Mouse (Mus musculus) lung, embryonic 15.5 days (tissue): Measurements from ENCODE around the gene Gm20671. TPM values are rescaled to one million over a fixed set of nuclear protein-coding genes. Genes with fewer than 3 reads are reported as not detected.
"Not testable (repeated sequence)": the region's sequence is repeated elsewhere in the genome, so short reads cannot be mapped to it uniquely, and the experiment has no call there.

Experiments used
- ATAC-seq: fragments of 200-750 bp; cut with Nextera tagmentation; 2 replicates; pipeline ENCODE4 v1.8.0; 2017; ENCODE audit warnings: moderate number of reproducible peaks, borderline replicate concordance; ENCODE audit not compliant: low FRiP score, low TSS enrichment; ENCODE audit errors: extremely low read depth
- H3K27ac ChIP-seq: fragments of 300-500 bp; sonication (generic); 2 replicates; pipeline ENCODE4 v1.5.1; 2015; ENCODE audit warnings: moderate library complexity, mild to moderate bottlenecking, inconsistent platforms
- H3K27me3 ChIP-seq: fragments of 300-500 bp; sonication (generic); 2 replicates; pipeline ENCODE4 v1.6.1; 2015; ENCODE audit warnings: inconsistent platforms
- H3K36me3 ChIP-seq: fragments of 300-500 bp; sonication (generic); 2 replicates; pipeline ENCODE4 v1.6.1; 2015; ENCODE audit warnings: inconsistent platforms
- H3K4me1 ChIP-seq: fragments of 300-500 bp; sonication (generic); 2 replicates; pipeline ENCODE4 v1.6.1; 2015; ENCODE audit warnings: inconsistent platforms
- H3K4me2 ChIP-seq: fragments of 300-500 bp; sonication (generic); 2 replicates; pipeline ENCODE4 v1.6.1; 2015; ENCODE audit warnings: inconsistent platforms, mild to moderate bottlenecking, moderate library complexity
- H3K4me3 ChIP-seq: fragments of 300-500 bp; sonication (generic); 2 replicates; pipeline ENCODE4 v1.5.1; 2015; ENCODE audit warnings: mild to moderate bottlenecking, inconsistent platforms
- H3K9ac ChIP-seq: fragments of 300-500 bp; sonication (generic); 2 replicates; pipeline ENCODE4 v1.6.1; 2015; ENCODE audit warnings: inconsistent platforms
- H3K9me3 ChIP-seq: fragments of 300-500 bp; sonication (generic); 2 replicates; pipeline ENCODE4 v1.6.1; 2016; ENCODE audit warnings: inconsistent platforms
- WGBS: fragments of 180-500 bp; shearing (Covaris S2); methylation state at CpG from one replicate; pipeline ENCODE4 v1.1.7; 2015; 5-methylcytosine and 5-hydroxymethylcytosine counted together
- polyA plus RNA-seq: library from polyadenylated mRNA; unstranded; fragments of >200 nt; fragmentation: Nextera tagmentation; extraction: Ambion mirVana; gene quantifications from 2 replicates; pipeline ENCODE4 v1.2.1, GENCODE M21; 2015

The Gm20671 gene
- polyA plus RNA-seq, 1 experiment from 2014 or later, result not detected

DNA sequence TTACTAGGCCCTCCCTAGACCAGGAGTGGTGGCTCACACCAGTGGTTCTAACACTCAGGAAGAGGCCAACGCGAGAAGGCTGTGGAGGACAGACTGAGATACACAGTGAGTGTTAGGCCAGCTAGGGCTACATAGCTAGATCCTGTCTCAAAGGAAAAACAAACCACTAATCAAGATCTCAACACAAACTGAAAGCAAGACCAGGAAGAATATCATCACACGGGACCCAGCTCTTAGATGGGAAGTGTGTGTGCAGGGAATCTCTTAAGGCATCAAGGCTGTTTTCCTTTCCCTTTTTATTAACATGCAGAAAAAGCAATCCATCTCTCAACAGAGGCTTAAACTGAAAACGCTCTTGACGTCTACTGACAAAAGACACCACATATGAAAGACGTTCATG is 25.1 kb upstream of the Gm20671 start:
- Histone ChIP-seq H3K27me3 (no peaks in the 10 kb centered on the region), H3K4me3 (peak overlapping the region; percentile 82), H3K27ac (0 out of 2 replicates have a peak overlapping the region, but pooled peaks have one; percentile 7), H3K4me1 (peaks cover 23% of the 10 kb centered on the region), H3K36me3 (peaks cover 6% of the 10 kb centered on the region), H3K4me2 (peak overlapping the region; percentile 55), H3K9ac (peak overlapping the region; percentile 23), H3K9me3 (no peaks in the 10 kb centered on the region)
- ATAC-seq, result no peak
- WGBS, result 38% methylated on average over 6 of the region's 6 CpGs

DNA sequence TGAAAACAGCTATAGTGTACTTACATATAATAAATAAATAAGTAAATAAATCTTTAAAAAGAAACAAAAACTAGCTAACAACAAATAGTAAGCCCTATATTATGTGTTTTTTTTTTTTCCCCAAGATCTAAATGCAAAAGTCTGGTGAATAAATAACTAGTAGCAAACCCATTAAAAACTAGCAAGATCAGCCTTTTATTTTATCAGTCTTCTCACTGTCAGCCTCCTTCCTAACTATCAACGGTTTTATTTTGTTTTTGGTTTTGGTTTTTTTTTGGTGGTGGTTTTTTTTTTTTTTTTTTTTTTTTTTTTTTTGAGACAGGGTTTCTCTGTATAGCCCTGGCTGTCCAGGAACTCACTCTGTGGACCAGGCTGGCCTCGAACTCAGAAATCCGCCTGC is 22.7 kb upstream of the Gm20671 start:
- H3K36me3 ChIP-seq, result peaks cover 17% of the 10 kb centered on the region

GRCm38 (mm10) chr5:32849178-32849577 is 22.3 kb upstream of the Gm20671 start:
- Histone ChIP-seq H3K36me3 (peaks cover 21% of the 10 kb centered on the region), H3K4me3 (no peak overlapping the region), H3K4me1 (peaks cover 20% of the 10 kb centered on the region), H3K27me3 (no peaks in the 10 kb centered on the region), H3K9me3 (no peaks in the 10 kb centered on the region), H3K27ac (no peak overlapping the region), H3K9ac (no peak overlapping the region), H3K4me2 (no peak overlapping the region)
- 96% methylated on average over 3 of the region's 3 CpGs for WGBS
- no peak for ATAC-seq

More for the DNA sequence above, 22.7 kb upstream of the Gm20671 start:
- H3K4me2 ChIP-seq, H3K27me3 ChIP-seq, H3K4me3 ChIP-seq, H3K27ac ChIP-seq, H3K9me3 ChIP-seq, H3K9ac ChIP-seq, ATAC-seq: not testable (repeated sequence)
- 94% methylated on average over 3 of the region's 3 CpGs for WGBS
- H3K4me1 ChIP-seq, result peaks cover 23% of the 10 kb centered on the region

- ATAC-seq, result no peak
- Histone ChIP-seq H3K4me1 (no peaks in the 10 kb centered on the region), H3K36me3 (peaks cover 72% of the 10 kb centered on the region), H3K9me3 (no peaks in the 10 kb centered on the region), H3K4me2 (no peak overlapping the region), H3K27ac (no peak overlapping the region), H3K4me3 (no peak overlapping the region), H3K27me3 (no peaks in the 10 kb centered on the region), H3K9ac (no peak overlapping the region)
- 95% methylated on average over 2 of the region's 2 CpGs for WGBS
These were observed 13.1 kb upstream of the Gm20671 start for GRCm38 (mm10) chr5:32840029-32840428.

DNA sequence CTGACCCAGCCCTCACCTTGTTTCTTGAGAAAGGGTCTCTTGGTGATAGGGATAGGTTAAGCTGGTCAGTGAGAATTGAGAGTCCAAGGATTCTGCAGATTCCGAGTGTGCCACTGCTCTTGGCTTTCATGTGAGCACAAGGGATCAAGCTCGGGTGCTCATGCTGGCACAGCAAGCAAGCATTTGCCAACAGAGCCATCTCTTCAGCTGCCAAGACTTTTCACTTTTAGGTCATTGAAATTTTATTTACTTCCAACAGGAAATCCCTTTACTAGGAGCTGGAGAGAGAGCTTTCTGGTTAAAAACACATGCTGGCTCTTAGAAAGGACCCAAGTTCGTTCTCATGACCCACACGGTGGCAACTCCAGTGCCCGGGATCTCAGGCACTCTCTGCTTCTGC is 10.1 kb upstream of the Gm20671 start:
- Histone ChIP-seq H3K4me3 (no peak overlapping the region), H3K27me3 (no peaks in the 10 kb centered on the region), H3K4me1 (no peaks in the 10 kb centered on the region), H3K4me2 (no peak overlapping the region), H3K36me3 (peaks cover 76% of the 10 kb centered on the region), H3K27ac (no peak overlapping the region), H3K9me3 (no peaks in the 10 kb centered on the region), H3K9ac (no peak overlapping the region)
- no peak for ATAC-seq
- 88% methylated on average over 5 of the region's 5 CpGs for WGBS

DNA sequence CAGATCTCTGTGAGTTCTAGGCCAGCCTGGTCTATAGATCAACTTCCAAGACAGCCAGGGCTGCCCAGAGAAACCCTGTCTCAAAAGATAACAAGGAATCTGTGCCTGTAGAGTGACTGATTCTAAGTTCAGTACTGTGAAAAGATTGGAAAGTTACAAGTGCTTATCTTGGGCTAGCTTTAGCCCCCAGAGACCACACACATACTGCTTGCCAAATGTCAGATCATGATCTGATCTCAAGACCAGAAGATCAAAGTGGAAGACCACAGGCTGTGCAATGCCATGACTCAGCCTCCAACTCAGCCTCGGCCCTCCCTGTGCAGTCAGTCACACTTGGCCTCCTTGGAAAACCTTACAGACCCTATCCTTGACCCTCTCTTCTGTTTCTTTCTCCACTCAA is 7.6 kb upstream of the Gm20671 start:
- no peak overlapping the region for H3K4me3 ChIP-seq
- H3K27ac ChIP-seq, result no peak overlapping the region
- no peaks in the 10 kb centered on the region for H3K27me3 ChIP-seq
- ATAC-seq, result no peak
- no peaks in the 10 kb centered on the region for H3K4me1 ChIP-seq
- 70% methylated on average over 1 of the region's 1 CpGs for WGBS
- no peak overlapping the region for H3K4me2 ChIP-seq
- peaks cover 81% of the 10 kb centered on the region for H3K36me3 ChIP-seq
- no peak overlapping the region for H3K9ac ChIP-seq
- H3K9me3 ChIP-seq, result no peaks in the 10 kb centered on the region

GRCm38 (mm10) chr5:32830054-32830453 is 3.1 kb upstream of the Gm20671 start:
- Histone ChIP-seq H3K9me3 (no peaks in the 10 kb centered on the region), H3K4me1 (no peaks in the 10 kb centered on the region), H3K9ac (no peak overlapping the region), H3K4me3 (no peak overlapping the region), H3K27ac (no peak overlapping the region), H3K36me3 (peaks cover 82% of the 10 kb centered on the region), H3K27me3 (no peaks in the 10 kb centered on the region), H3K4me2 (no peak overlapping the region)
- WGBS, result 84% methylated on average over 2 of the region's 2 CpGs
- ATAC-seq, result no peak

DNA sequence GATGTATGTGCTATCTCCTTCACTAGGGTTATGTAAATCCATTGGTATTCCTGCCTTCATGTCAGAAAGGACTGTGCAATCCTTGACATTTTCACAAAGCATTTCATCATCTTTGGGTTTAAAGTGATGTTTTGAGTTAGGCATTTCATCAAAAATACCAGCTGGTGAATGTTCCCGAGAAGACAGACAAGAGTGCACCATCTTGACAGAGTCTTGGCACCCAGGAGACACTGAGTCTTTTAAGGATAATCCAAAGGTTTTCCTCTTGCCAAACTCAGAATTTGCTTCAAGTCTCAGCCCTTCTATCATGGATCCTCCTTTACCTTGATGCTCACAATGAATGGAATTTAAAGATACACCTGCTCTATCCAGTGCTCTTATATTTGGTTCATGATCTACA is 1.9 kb upstream of the Gm20671 start:
- not testable (repeated sequence) for H3K27ac ChIP-seq, H3K9ac ChIP-seq, H3K27me3 ChIP-seq, H3K4me1 ChIP-seq, ATAC-seq, H3K9me3 ChIP-seq, H3K4me3 ChIP-seq, H3K4me2 ChIP-seq
- 81% methylated on average over 1 of the region's 1 CpGs for WGBS
- H3K36me3 ChIP-seq, result peaks cover 69% of the 10 kb centered on the region

- Histone ChIP-seq H3K9me3 (no peaks in the 10 kb centered on the region), H3K4me2 (no peak overlapping the region), H3K4me3 (no peak overlapping the region), H3K36me3 (peaks cover 65% of the 10 kb centered on the region), H3K9ac (no peak overlapping the region), H3K4me1 (no peaks in the 10 kb centered on the region), H3K27ac (no peak overlapping the region), H3K27me3 (no peaks in the 10 kb centered on the region)
- ATAC-seq, result no peak
- 90% methylated on average over 8 of the region's 8 CpGs for WGBS
These were observed 6.4 kb downstream of the Gm20671 start for GRCm38 (mm10) chr5:32820471-32820870.

DNA sequence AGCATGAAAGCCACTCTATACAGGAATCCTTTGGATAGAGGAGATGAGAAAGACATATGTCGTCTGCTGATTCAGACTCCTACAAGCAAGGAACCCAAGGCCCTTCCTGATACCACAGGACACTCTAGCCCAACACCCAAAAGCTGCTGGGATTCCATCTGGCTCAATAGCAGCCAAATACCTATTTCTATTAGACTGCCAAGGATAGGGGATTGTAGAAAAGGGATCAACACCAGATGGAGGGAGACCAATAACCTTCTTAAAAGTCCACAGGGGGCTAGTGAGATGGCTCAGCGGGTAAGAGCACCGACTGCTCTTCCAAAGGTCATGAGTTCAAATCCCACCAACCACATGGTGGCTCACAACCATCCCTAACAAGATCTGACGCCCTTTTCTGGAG is 11.5 kb downstream of the Gm20671 start:
- ATAC-seq, result no peak
- Histone ChIP-seq H3K4me1 (no peaks in the 10 kb centered on the region), H3K9ac (no peak overlapping the region), H3K27ac (no peak overlapping the region), H3K4me3 (no peak overlapping the region), H3K36me3 (peaks cover 71% of the 10 kb centered on the region), H3K4me2 (no peak overlapping the region), H3K9me3 (no peaks in the 10 kb centered on the region), H3K27me3 (no peaks in the 10 kb centered on the region)
- 90% methylated on average over 4 of the region's 4 CpGs for WGBS

GRCm38 (mm10) chr5:32786454-32786853 is 40.5 kb downstream of the Gm20671 start:
- H3K27ac ChIP-seq, H3K9ac ChIP-seq, H3K9me3 ChIP-seq, ATAC-seq, H3K27me3 ChIP-seq, H3K4me3 ChIP-seq: not testable (repeated sequence)
- 46% methylated on average over 1 of the region's 1 CpGs for WGBS
- Histone ChIP-seq H3K36me3 (0 out of 2 replicates have a peak, but pooled peaks cover 21% of the 10 kb centered on the region), H3K4me2 (peak overlapping the region; percentile 85), H3K4me1 (peaks cover 12% of the 10 kb centered on the region; the same call in 1 of the 2 replicates)

DNA sequence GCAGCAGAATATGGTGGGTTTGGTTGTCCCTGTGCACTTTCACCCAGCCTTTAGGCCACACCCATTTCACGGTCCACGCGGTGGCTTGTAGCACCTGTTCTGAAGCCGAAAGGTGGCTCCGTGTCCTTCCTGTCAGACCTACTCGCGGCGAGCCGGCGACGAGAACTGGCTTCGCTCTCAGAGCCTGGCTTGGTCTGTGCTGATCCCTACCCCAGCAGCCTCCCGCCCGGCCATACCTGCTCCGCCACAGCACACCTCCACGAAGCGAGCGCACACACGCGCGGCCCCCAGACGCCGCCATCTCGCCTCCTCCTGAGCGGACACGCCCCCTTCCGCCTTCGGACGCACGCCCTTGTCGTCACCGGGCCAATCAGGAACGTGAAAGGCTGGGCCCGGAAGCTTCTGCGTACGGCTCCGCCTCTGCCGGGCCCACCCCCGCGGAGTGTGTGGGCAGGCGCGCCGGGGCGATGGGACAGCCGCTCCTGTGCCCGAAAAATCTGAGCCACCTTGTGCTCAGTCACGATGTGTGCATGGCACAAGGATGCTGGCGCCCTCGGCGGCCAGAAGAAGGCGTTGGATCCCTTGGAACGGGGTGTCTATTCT is 41.5 kb downstream of the Gm20671 start, which contains the start of gene Pisd:
Pisd (minus strand) TSS at position 334 of the 603 bp plus-strand sequence.
- H3K27me3 ChIP-seq, result no peaks in the 10 kb centered on the region
- under 1% methylated on average over 52 of the region's 52 CpGs for WGBS
- peak within 1 kb of the TSS; percentile 63 for H3K27ac ChIP-seq
- peaks cover 12% of the 10 kb centered on the region; the same call in 1 of the 2 replicates for H3K4me1 ChIP-seq
- peak; percentile 99 for ATAC-seq
- peak within 1 kb of the TSS; percentile 85 for H3K4me2 ChIP-seq
- H3K36me3 ChIP-seq, result 0 out of 2 replicates have a peak, but pooled peaks cover 11% of the 10 kb centered on the region
- H3K4me3 ChIP-seq, result peak within 1 kb of the TSS; percentile 86
- H3K9ac ChIP-seq, result peak within 1 kb of the TSS; percentile 56
- no peaks in the 10 kb centered on the region for H3K9me3 ChIP-seq
